Mouse (Mus musculus) NIH3T3 (cell line): ENCODE data around the gene Atic.

Experiments used
- DNase-seq: peaks from one replicate; pipeline ENCODE4 v3.0.0-alpha.2; 2012; ENCODE audit warnings: low read depth

Atic gene

GRCm38 (mm10) chr1:71594268-71594667 is 37.3 kb downstream of the Atic start:
- no peak for DNase-seq

- no peak for DNase-seq
Measured at GRCm38 (mm10) chr1:71595365-71595764, 38.4 kb downstream of the Atic start.

- DNase-seq = no peak
Measured at GRCm38 (mm10) chr1:71605751-71606150, 48.8 kb downstream of the Atic start.

GRCm38 (mm10) chr1:71606600-71607325 is 49.8 kb downstream of the Atic start:
- DNase-seq = no peak

GRCm38 (mm10) chr1:71609057-71609775 is 52.3 kb downstream of the Atic start:
- DNase-seq = no peak

- DNase-seq = no peak
Measured at GRCm38 (mm10) chr1:71609916-71610315, 53.0 kb downstream of the Atic start.

GRCm38 (mm10) chr1:71612256-71612655 is 55.3 kb downstream of the Atic start:
- no peak for DNase-seq

GRCm38 (mm10) chr1:71614545-71615246 is 57.7 kb downstream of the Atic start:
- no peak for DNase-seq

GRCm38 (mm10) chr1:71621526-71621925 is 64.6 kb downstream of the Atic start:
- no peak for DNase-seq

- no peak for DNase-seq
Measured at GRCm38 (mm10) chr1:71623625-71624024, 66.7 kb downstream of the Atic start.
